Mouse (Mus musculus): ENCODE results near the gene Trpm4.

- TF ChIP-seq CTCF (IDR thresholded peaks at IDR 0.05; ENCODE audit: low read depth, low read length) (no peak), POLR2A (IDR thresholded peaks at IDR 0.05; ENCODE audit: borderline replicate concordance, low read depth, low read length) (no peak)
Observed at GRCm38 (mm10) chr7:45337469-45337868, 3.9 kb upstream of the Trpm4 start.

Data from bone marrow macrophage, adult 2 months (primary cell).